Mouse (Mus musculus): ENCODE results near the gene Tcfl5. TPM values are rescaled to one million over a fixed set of nuclear protein-coding genes. Genes with fewer than 3 reads are reported as not detected.

Gene Tcfl5
- total and polyA plus RNA-seq, 3 experiments = not detected

- H3K4me1 ChIP-seq (ENCODE audit: control insufficient read depth in 1 of 2, insufficient read depth in 2 of 2, low read length in 2 of 2) = no peaks in the 10 kb centered on the region
- no peaks in the 10 kb centered on the region for H3K27me3 ChIP-seq (ENCODE audit: control insufficient read depth in 1 of 2, insufficient read depth in 2 of 2, low read length in 2 of 2)
- H3K79me2 ChIP-seq (ENCODE audit: control insufficient read depth, insufficient read depth, low read length, poor library complexity) = no peaks in the 10 kb centered on the region
- no peaks in the 10 kb centered on the region for H3K9me3 ChIP-seq (replicated peaks; ENCODE audit: insufficient read depth, low read length)
- no peak overlapping the region for H3K9ac ChIP-seq (ENCODE audit: control insufficient read depth, low read depth, low read length, poor library complexity, severe bottlenecking)
- H3K27ac ChIP-seq (ENCODE audit: control insufficient read depth, low read depth, low read length) = no peak overlapping the region
- DNase-seq (ENCODE audit: low read depth, low spot score) = no peak
- no peak overlapping the region for H3K4me3 ChIP-seq (ENCODE audit: control insufficient read depth in 1 of 2, insufficient read depth in 1 of 2, low read depth in 2 of 2, low read length in 2 of 2)
- no peaks in the 10 kb centered on the region for H3K36me3 ChIP-seq (ENCODE audit: control insufficient read depth in 1 of 2, insufficient read depth in 2 of 2, low read length in 2 of 2)
- TF ChIP-seq POLR2A (IDR thresholded peaks at IDR 0.05; ENCODE audit: control insufficient read depth in 1 of 2, insufficient read depth in 1 of 2, low read depth in 1 of 2, low read length in 2 of 2, poor library complexity in 1 of 2) (no peak), ZMIZ1 (IDR thresholded peaks at IDR 0.05; ENCODE audit: low read depth, low read length) (no peak)
These were observed 44.3 kb downstream of the Tcfl5 start for GRCm38 (mm10) chr2:180598157-180598705.

DNA sequence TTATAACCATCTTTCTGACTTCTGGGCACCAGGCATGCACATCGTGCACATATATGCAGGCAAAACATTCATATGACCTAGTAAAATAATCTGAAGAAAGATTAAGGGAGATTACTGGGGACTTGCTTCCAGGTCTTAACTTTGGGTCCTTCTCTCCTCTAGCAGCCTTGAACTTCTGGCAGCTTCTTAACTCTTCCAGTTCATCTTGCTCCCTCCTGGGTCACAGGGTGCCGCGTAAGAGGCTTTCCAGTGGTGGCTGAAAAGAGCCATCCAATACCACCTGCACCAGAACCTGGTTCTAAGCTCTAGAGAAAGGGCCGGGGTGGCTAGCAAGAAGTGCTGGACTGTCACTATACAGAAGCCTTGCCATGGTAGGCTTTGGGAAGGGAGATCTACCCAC is 45.0 kb downstream of the Tcfl5 start, which contains the start of gene Col9a3:
Gene Col9a3, plus strand, starts transcription at position 301 of the 400 bp plus-strand sequence.
- Histone ChIP-seq H3K36me3 (ENCODE audit: control insufficient read depth in 1 of 2, insufficient read depth in 2 of 2, low read length in 2 of 2) (no peaks in the 10 kb centered on the region), H3K9me3 (replicated peaks; ENCODE audit: insufficient read depth, low read length) (no peaks in the 10 kb centered on the region), H3K4me1 (ENCODE audit: control insufficient read depth in 1 of 2, insufficient read depth in 2 of 2, low read length in 2 of 2) (no peaks in the 10 kb centered on the region), H3K27ac (ENCODE audit: control insufficient read depth, low read depth, low read length) (no peak within 1 kb of the TSS), H3K27me3 (ENCODE audit: control insufficient read depth in 1 of 2, insufficient read depth in 2 of 2, low read length in 2 of 2) (no peaks in the 10 kb centered on the region), H3K9ac (ENCODE audit: control insufficient read depth, low read depth, low read length, poor library complexity, severe bottlenecking) (no peak within 1 kb of the TSS), H3K4me3 (ENCODE audit: control insufficient read depth in 1 of 2, insufficient read depth in 1 of 2, low read depth in 2 of 2, low read length in 2 of 2) (no peak within 1 kb of the TSS), H3K79me2 (ENCODE audit: control insufficient read depth, insufficient read depth, low read length, poor library complexity) (no peaks in the 10 kb centered on the region)
- TF ChIP-seq BHLHE40 (IDR thresholded peaks at IDR 0.05; ENCODE audit: borderline replicate concordance, low read depth, low read length) (no peak), RCOR1 (IDR thresholded peaks at IDR 0.05; ENCODE audit: low read depth, low read length) (no peak), MEF2A (IDR thresholded peaks at IDR 0.05; ENCODE audit: extremely low read depth, insufficient replicate concordance, low read depth, low read length, poor library complexity, severe bottlenecking) (no peak), RAD21 (IDR thresholded peaks at IDR 0.05; ENCODE audit: low read depth, low read length) (no peak)
- no peak for DNase-seq (ENCODE audit: low read depth, low spot score)

- Histone ChIP-seq H3K9ac (ENCODE audit: control insufficient read depth, low read depth, low read length, poor library complexity, severe bottlenecking) (peak within 1 kb of the TSS; percentile 98), H3K27ac (ENCODE audit: control insufficient read depth, low read depth, low read length) (peak within 1 kb of the TSS; percentile 89), H3K4me1 (ENCODE audit: control insufficient read depth in 1 of 2, insufficient read depth in 2 of 2, low read length in 2 of 2) (0 out of 4 replicates have a peak, but pooled peaks cover 0 to 2% of the 10 kb centered on the region in 2 experiments), H3K36me3 (ENCODE audit: control insufficient read depth in 1 of 2, insufficient read depth in 2 of 2, low read length in 2 of 2) (peaks cover 0 to 2% of the 10 kb centered on the region in 2 experiments; a peak in 1 of 4 replicates), H3K27me3 (ENCODE audit: control insufficient read depth in 1 of 2, insufficient read depth in 2 of 2, low read length in 2 of 2) (no peaks in the 10 kb centered on the region), H3K4me3 (ENCODE audit: control insufficient read depth in 1 of 2, insufficient read depth in 1 of 2, low read depth in 2 of 2, low read length in 2 of 2) (peak within 1 kb of the TSS; percentile 100), H3K79me2 (ENCODE audit: control insufficient read depth, insufficient read depth, low read length, poor library complexity) (peaks cover 17% of the 10 kb centered on the region), H3K9me3 (replicated peaks; ENCODE audit: insufficient read depth, low read length) (no peaks in the 10 kb centered on the region)
- peak; percentile 86 for DNase-seq (ENCODE audit: low read depth, low spot score)
- peak; percentile 77 to 83 for TF ChIP-seq POLR2A (IDR thresholded peaks at IDR 0.05; ENCODE audit: control insufficient read depth in 1 of 2, insufficient read depth in 1 of 2, low read depth in 1 of 2, low read length in 2 of 2, poor library complexity in 1 of 2)
- TF ChIP-seq NELFE (IDR thresholded peaks at IDR 0.05; ENCODE audit: low read depth, low read length) = peak; percentile 64
- TF ChIP-seq MAX (IDR thresholded peaks at IDR 0.05; ENCODE audit: low read length) = 0 out of 2 replicates have a peak, but pooled peaks have one; percentile 16
- no peak; the same call in 1 of the 2 replicates for TF ChIP-seq E2F4 (IDR thresholded peaks at IDR 0.05; ENCODE audit: borderline replicate concordance, low read depth, low read length)
- TF ChIP-seq KAT2A (conservative IDR thresholded peaks at IDR 0.05; ENCODE audit: low read depth, low read length) = peak; percentile 44
- TF ChIP-seq RCOR1 (IDR thresholded peaks at IDR 0.05; ENCODE audit: low read depth, low read length) = no peak
- TF ChIP-seq MYC (IDR thresholded peaks at IDR 0.05; ENCODE audit: low read depth, low read length) = peak; percentile 42; the same call in 1 of the 2 replicates
- no peak for TF ChIP-seq CHD1 (IDR thresholded peaks at IDR 0.05; ENCODE audit: low read depth, low read length)
- TF ChIP-seq SMC3 (IDR thresholded peaks at IDR 0.05; ENCODE audit: low read depth, low read length) = no peak
- TF ChIP-seq TAL1 (IDR thresholded peaks at IDR 0.05; ENCODE audit: low read length) = no peak
- peak; percentile 62 for TF ChIP-seq SIN3A (IDR thresholded peaks at IDR 0.05; ENCODE audit: low read length)
- no peak for TF ChIP-seq CTCF (IDR thresholded peaks at IDR 0.05 in 2 of 3, conservative IDR thresholded peaks at IDR 0.05 in 1 of 3; ENCODE audit: control insufficient read depth in 1 of 3, insufficient read depth in 1 of 3, low read depth in 2 of 3, low read length in 3 of 3, poor library complexity in 1 of 3, severe bottlenecking in 1 of 3)
- peak; percentile 41; the same call in 1 of the 2 replicates for TF ChIP-seq POLR2AphosphoS2 (IDR thresholded peaks at IDR 0.05; ENCODE audit: low read length)
- peak; percentile 67; the same call in 1 of the 2 replicates for TF ChIP-seq ETS1 (IDR thresholded peaks at IDR 0.05; ENCODE audit: low read depth, low read length)
- TF ChIP-seq HCFC1 (IDR thresholded peaks at IDR 0.05; ENCODE audit: low read depth, low read length) = peak; percentile 82
- peak; percentile 66; the same call in 1 of the 2 replicates for TF ChIP-seq ELF1 (IDR thresholded peaks at IDR 0.05; ENCODE audit: low read depth, low read length)
- TF ChIP-seq MYB (IDR thresholded peaks at IDR 0.05; ENCODE audit: low read depth, low read length) = no peak
- no peak for TF ChIP-seq GABPA (IDR thresholded peaks at IDR 0.05; ENCODE audit: low read depth, low read length)
- TF ChIP-seq NRF1 (IDR thresholded peaks at IDR 0.05; ENCODE audit: insufficient read depth, low read depth, low read length, poor library complexity, severe bottlenecking) = peak; percentile 54; the same call in 1 of the 2 replicates
These were observed 53.2 kb downstream of the Tcfl5 start, which contains the start of gene Ogfr for GRCm38 (mm10) chr2:180589123-180589831. Ogfr (plus strand) TSS chr2:180589245.
